In genomic region chr15:101283183-101283910, GRCm38 (mm10) we compare ENCODE assay signal across 9 mouse cellular contexts. TPM values are rescaled to one million over a fixed set of nuclear protein-coding genes. Genes with fewer than 3 reads are reported as not detected.
A peak's percentile ranks its signal among the peaks of the same experiment; 100 is the strongest.
DNase-seq lines count a peak whose midpoint lies in the region; ATAC-seq and TF ChIP-seq lines count a peak whose summit lies in the region.
"Had no signal": no experiment of that assay in that cellular context is flagged by ENCODE, and none has a peak within 500 bp of the region (broad histone marks: within the 10 kb centered on the region; RNA-seq: fewer than 3 reads in every experiment).

No protein-coding gene starts in this region.

- peaks cover 19% of the 10 kb centered on the region for H3K36me3 ChIP-seq in embryonic facial prominence, embryonic 14.5 days (ENCODE audit: control insufficient read depth, insufficient read depth, low read length)
- peaks cover 12% of the 10 kb centered on the region for H3K36me3 ChIP-seq in small intestine, adult 2 months (ENCODE audit: control insufficient read depth, insufficient read depth, low read length)

- 1% methylated on average over 26 of the region's 26 CpGs for WGBS in embryonic facial prominence, embryonic 14.5 days
- under 1% methylated on average over 26 of the region's 26 CpGs for WGBS in small intestine, adult 2 months

- H3K27ac ChIP-seq in embryonic facial prominence, embryonic 14.5 days (replicated peaks; ENCODE audit: low read depth, low read length) = peak overlapping the region; percentile 76
- peak overlapping the region; percentile 29; the same call in 1 of the 2 replicates for H3K27ac ChIP-seq in small intestine, adult 2 months (ENCODE audit: insufficient read depth, low read depth, low read length)

- no peak for TF ChIP-seq POLR2A in small intestine, adult 2 months (IDR thresholded peaks at IDR 0.05; ENCODE audit: low read depth, low read length)

- peak; percentile 47; the same call in 1 of the 2 replicates for ATAC-seq in embryonic facial prominence, embryonic 14.5 days (ENCODE audit: low read depth)
- ATAC-seq in hematopoietic stem cell, adult 5-6 weeks (replicated peaks in 1 of 2; ENCODE audit: insufficient read depth in 1 of 2, low FRiP score in 2 of 2, low TSS enrichment in 1 of 2, low read depth in 1 of 2, poor library complexity in 2 of 2, severe bottlenecking in 2 of 2) = peak; percentile 41 to 43; a peak in 1 of 4 replicates

- H3K27me3 ChIP-seq in embryonic facial prominence, embryonic 14.5 days (replicated peaks; ENCODE audit: control insufficient read depth, insufficient read depth, low read length) = no peaks in the 10 kb centered on the region
- no peaks in the 10 kb centered on the region for H3K27me3 ChIP-seq in small intestine, adult 2 months (ENCODE audit: control insufficient read depth, insufficient read depth, low read length)
- H3K27me3 ChIP-seq: Patski had no signal

- peak overlapping the region; percentile 90 for H3K9ac ChIP-seq in embryonic facial prominence, embryonic 14.5 days (ENCODE audit: low read depth, low read length)

- TF ChIP-seq CTCF in small intestine, adult 2 months (IDR thresholded peaks at IDR 0.05; ENCODE audit: extremely low read depth, insufficient read length, insufficient replicate concordance, low read depth, low read length) = peak; percentile 56; the same call in 1 of the 2 replicates

- peak overlapping the region; percentile 93 for H3K4me3 ChIP-seq in embryonic facial prominence, embryonic 14.5 days (ENCODE audit: low read depth, low read length)
- H3K4me3 ChIP-seq in small intestine, adult 2 months (ENCODE audit: low read depth, low read length) = peak overlapping the region; percentile 89

- DNase-seq in adrenal gland, postnatal 10 days = peak; percentile 71
- DNase-seq in adrenal gland, postnatal 4 days (ENCODE audit: low spot score in 2 of 2) = no peak
- peak; percentile 67 to 74 for DNase-seq in adrenal gland, postnatal 36 days
- DNase-seq in embryonic facial prominence, embryonic 14.5 days (ENCODE audit: low spot score) = peak; percentile 90
- DNase-seq in layer of hippocampus, adult 9-10 months (ENCODE audit: low spot score) = peak; percentile 77
- peak; percentile 60 to 77 for DNase-seq in lung, postnatal 4 days

- H3K9me3 ChIP-seq in embryonic facial prominence, embryonic 14.5 days (ENCODE audit: control insufficient read depth, low read length) = no peaks in the 10 kb centered on the region

- peaks cover 10% of the 10 kb centered on the region for H3K4me1 ChIP-seq in embryonic facial prominence, embryonic 14.5 days (ENCODE audit: control insufficient read depth, insufficient read depth, low read length)
- no peaks in the 10 kb centered on the region for H3K4me1 ChIP-seq in small intestine, adult 2 months (ENCODE audit: control insufficient read depth, insufficient read depth, insufficient read length, low read length)

- H3K4me2 ChIP-seq in embryonic facial prominence, embryonic 14.5 days (ENCODE audit: low read depth, low read length) = peak overlapping the region; percentile 92

RNA-seq across cellular contexts. Expression of gene Atg101, which starts 0.7 kb away (rescaled TPM):
- total RNA-seq in adrenal gland, postnatal 10 days (2021) = 100 to 1,000 TPM in 1 of 2 experiments, 10 to 100 TPM in 1; 36.6 to 103 TPM
- 10 to 100 TPM; 37.8 to 38.9 TPM for total RNA-seq in adrenal gland, postnatal 4 days (2021)
- total RNA-seq in adrenal gland, postnatal 36 days (2021) = 10 to 100 TPM; 53.6 to 90.1 TPM
- polyA plus RNA-seq in embryonic facial prominence, embryonic 14.5 days (2014; fragmentation: Nextera tagmentation; extraction: Ambion mirVana) = 49.9 and 62.0 TPM in 2 replicates
- 31.9 and 59.4 TPM in 2 replicates for total RNA-seq in hematopoietic stem cell, adult 5-6 weeks (2017)
- 13.7 and 38.4 TPM in 2 replicates for polyA plus RNA-seq in small intestine, adult 2 months (2012; rRNA removed)

RNA-seq across cellular contexts. Expression of gene 6030408B16Rik, which starts 9.7 kb away (rescaled TPM):
- 1 to 10 TPM; 1.0 to 2.4 TPM for total RNA-seq in adrenal gland, postnatal 10 days (2021)
- total RNA-seq in adrenal gland, postnatal 4 days (2021) = 1 to 10 TPM; 2.6 to 3.4 TPM
- under 1 TPM; 0.36 to 0.40 TPM for total RNA-seq in adrenal gland, postnatal 36 days (2021)
- polyA plus RNA-seq in embryonic facial prominence, embryonic 14.5 days (2014; fragmentation: Nextera tagmentation; extraction: Ambion mirVana) = 0.79 and 0.84 TPM in 2 replicates
- 0.63 TPM in 1 of 2 replicates, not detected in the other for total RNA-seq in hematopoietic stem cell, adult 5-6 weeks (2017)
- 0.14 and 0.24 TPM in 2 replicates for polyA plus RNA-seq in small intestine, adult 2 months (2012; rRNA removed)
- polyA plus RNA-seq: Patski had no signal

RNA-seq across cellular contexts. Expression of gene Nr4a1, which starts 29.3 kb away (rescaled TPM):
- total RNA-seq in adrenal gland, postnatal 10 days (2021) = 100 to 1,000 TPM in 1 of 2 experiments, 10 to 100 TPM in 1; 95.8 to 589 TPM
- 10 to 100 TPM; 64.5 to 79.0 TPM for total RNA-seq in adrenal gland, postnatal 4 days (2021)
- 1,000 to 10,000 TPM in 1 of 2 experiments, 100 to 1,000 TPM in 1; 924 to 1,160 TPM for total RNA-seq in adrenal gland, postnatal 36 days (2021)
- polyA plus RNA-seq in embryonic facial prominence, embryonic 14.5 days (2014; fragmentation: Nextera tagmentation; extraction: Ambion mirVana) = 11.5 and 12.4 TPM in 2 replicates
- total RNA-seq in hematopoietic stem cell, adult 5-6 weeks (2017) = 246 and 344 TPM in 2 replicates
- polyA plus RNA-seq in small intestine, adult 2 months (2012; rRNA removed) = 6.5 and 9.7 TPM in 2 replicates

RNA-seq across cellular contexts. Expression of gene Grasp, which starts 59.4 kb away (rescaled TPM):
- 10 to 100 TPM; 16.4 to 24.0 TPM for total RNA-seq in adrenal gland, postnatal 10 days (2021)
- 10 to 100 TPM; 18.6 to 20.3 TPM for total RNA-seq in adrenal gland, postnatal 4 days (2021)
- total RNA-seq in adrenal gland, postnatal 36 days (2021) = 10 to 100 TPM; 18.7 to 60.1 TPM
- polyA plus RNA-seq in embryonic facial prominence, embryonic 14.5 days (2014; fragmentation: Nextera tagmentation; extraction: Ambion mirVana) = 6.1 and 7.9 TPM in 2 replicates
- 6.6 and 7.8 TPM in 2 replicates for total RNA-seq in hematopoietic stem cell, adult 5-6 weeks (2017)
- polyA plus RNA-seq in small intestine, adult 2 months (2012; rRNA removed) = 7.3 and 8.5 TPM in 2 replicates

Comparison
In these comparisons a context has a peak if more than half of its experiments do, and no peak if none do; other contexts are left out.
1. DNase-seq: peak in adrenal gland, postnatal 10 days (single experiment), adrenal gland, postnatal 36 days (2 of 2), embryonic facial prominence, embryonic 14.5 days (single experiment), layer of hippocampus, adult 9-10 months (single experiment) and lung, postnatal 4 days (2 of 2); none in adrenal gland, postnatal 4 days (0 of 2).